Mouse (Mus musculus): ENCODE results near the gene Naxd.

DNA sequence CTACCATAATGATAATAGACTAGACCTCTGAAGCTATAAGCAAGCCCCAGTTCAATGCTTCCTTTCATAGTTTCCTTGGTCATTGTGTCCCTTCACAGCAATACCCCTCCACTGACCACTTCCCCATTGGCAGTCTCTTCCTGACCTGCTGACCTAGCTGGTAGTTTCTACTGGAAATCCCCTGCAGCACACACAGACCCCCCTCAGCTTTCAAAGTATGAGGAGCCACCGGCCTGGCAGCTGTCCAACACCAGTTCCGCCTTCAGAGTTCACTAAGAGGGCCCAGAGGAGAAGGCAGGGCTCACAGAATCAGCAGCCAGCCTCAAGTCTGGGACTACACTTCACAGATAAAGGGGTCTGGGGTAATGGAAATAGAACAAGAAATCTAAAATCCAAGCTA lies 36.4 kb upstream of the Naxd start:
- no peak for TF ChIP-seq CTCF (conservative IDR thresholded peaks at IDR 0.05; ENCODE audit: low read length)
- no peak for TF ChIP-seq NANOG (IDR thresholded peaks at IDR 0.05; ENCODE audit: borderline replicate concordance, low read length)
